Mouse (Mus musculus) layer of hippocampus, adult 9-10 months (tissue): ENCODE results near the gene Nfkbia.

ENCODE experiments used
- DNase-seq: peaks from one replicate; pipeline ENCODE4 v3.0.0; 2022; ENCODE audit warnings: low spot score

The Nfkbia gene

DNA sequence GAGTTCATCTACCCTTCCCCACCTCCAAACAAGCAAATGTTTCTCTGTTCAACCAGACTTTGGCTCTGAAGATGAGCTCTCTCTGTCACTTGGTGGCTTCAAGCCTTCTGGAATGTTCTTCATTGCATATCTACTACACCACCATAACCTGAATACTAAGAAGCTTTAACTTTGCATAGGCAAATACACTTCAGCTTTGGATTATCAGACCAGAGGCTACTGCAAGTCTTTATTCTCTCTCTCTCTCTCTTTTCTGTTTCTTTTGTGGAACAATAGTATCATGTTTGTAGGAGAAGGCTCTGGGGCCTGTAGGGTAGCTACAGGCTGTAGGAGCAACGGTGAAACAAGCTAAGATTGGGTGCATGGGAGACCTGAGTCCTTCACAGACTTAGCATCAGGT lies 50.2 kb downstream of the Nfkbia start:
- no peak for DNase-seq

DNA sequence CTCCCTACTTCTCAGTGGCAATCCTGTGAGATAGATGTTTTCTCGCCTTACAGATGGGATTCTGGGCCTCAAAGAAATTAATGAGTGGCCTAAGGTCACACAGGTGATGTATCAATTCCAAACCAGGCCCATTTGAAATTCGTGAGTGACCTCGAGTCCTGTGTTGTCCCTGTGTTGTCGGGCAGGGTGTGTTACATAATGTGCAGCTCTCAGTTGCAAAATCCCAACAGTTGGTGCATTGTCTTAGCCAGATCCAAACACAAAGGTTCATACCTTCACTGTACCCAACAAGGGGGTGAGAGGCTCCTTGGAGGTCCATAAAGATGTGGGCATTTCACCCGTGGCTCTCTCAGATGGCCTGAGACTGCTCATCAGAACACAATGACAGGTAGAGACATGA lies 52.0 kb downstream of the Nfkbia start:
- DNase-seq: no peak
